Mouse (Mus musculus): Measurements from ENCODE around the gene Gm9944. TPM values are rescaled to one million over a fixed set of nuclear protein-coding genes. Genes with fewer than 3 reads are reported as not detected.

The Gm9944 gene
- not detected in 2 replicates for polyA plus RNA-seq (2014; fragmentation: Nextera tagmentation; extraction: Ambion mirVana)

DNA sequence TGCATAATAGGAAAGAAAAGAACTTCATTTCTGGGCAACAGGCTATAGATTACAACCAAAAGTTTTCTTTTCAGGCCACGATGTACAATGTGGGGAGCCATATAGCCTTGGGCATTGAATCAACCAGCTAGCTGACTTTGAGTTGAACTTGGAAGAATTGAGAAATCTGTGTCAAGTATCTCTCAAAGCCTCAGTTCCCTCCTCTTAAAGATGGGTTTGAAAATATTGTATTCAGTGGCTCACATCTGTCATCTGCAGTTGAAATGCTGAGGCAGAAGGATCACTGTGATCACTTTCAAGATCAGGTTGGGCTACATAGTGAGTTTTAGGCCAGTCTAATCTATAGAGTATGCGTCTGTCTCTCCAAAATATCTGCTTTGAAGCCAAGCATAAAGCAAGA lies at the start of gene Gm9944:
Gm9944 (minus strand) TSS at position 101 of the 400 bp plus-strand sequence.
- Histone ChIP-seq H3K4me2 (ENCODE audit: low read depth, low read length) (no peak within 1 kb of the TSS), H3K36me3 (ENCODE audit: control insufficient read depth, insufficient read depth, low read length) (no peaks in the 10 kb centered on the region), H3K27me3 (replicated peaks; ENCODE audit: control insufficient read depth, insufficient read depth, low read length) (no peaks in the 10 kb centered on the region), H3K27ac (replicated peaks; ENCODE audit: low read depth, low read length) (no peak within 1 kb of the TSS), H3K9ac (ENCODE audit: low read depth, low read length) (no peak within 1 kb of the TSS), H3K9me3 (ENCODE audit: control insufficient read depth, low read length) (no peaks in the 10 kb centered on the region), H3K4me3 (ENCODE audit: low read depth, low read length) (no peak within 1 kb of the TSS), H3K4me1 (ENCODE audit: control insufficient read depth, insufficient read depth, low read length) (no peaks in the 10 kb centered on the region)
- 72% methylated on average over 2 of the region's 2 CpGs for WGBS
- DNase-seq (ENCODE audit: low spot score) (no peak), ATAC-seq (ENCODE audit: low read depth) (no peak)

DNA sequence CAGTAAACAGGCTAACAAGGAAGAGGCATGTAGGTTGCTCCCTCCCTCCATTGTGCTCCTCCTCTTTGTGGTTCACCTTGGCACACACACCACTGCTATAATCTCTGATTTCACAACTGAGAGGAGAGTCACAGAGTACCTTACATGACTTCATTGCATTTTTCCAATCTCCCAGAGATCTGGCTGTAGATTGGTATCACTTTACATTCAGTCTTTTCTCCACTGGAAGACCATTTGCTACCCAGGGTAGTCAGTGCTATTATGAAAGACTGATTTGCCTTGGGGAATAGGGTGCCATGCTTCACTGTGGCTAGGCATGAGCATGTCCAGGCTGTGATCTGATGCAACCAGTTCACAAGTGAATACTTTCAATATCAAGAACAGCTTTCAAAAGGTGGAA lies 40.2 kb upstream of the Gm9944 start:
- no peaks in the 10 kb centered on the region for H3K4me1 ChIP-seq (ENCODE audit: control insufficient read depth, insufficient read depth, low read length)
- ATAC-seq (ENCODE audit: low read depth) (no peak), DNase-seq (ENCODE audit: low spot score) (no peak)
- H3K27ac ChIP-seq (replicated peaks; ENCODE audit: low read depth, low read length) = no peak overlapping the region
- H3K9ac ChIP-seq (ENCODE audit: low read depth, low read length) = no peak overlapping the region
- H3K27me3 ChIP-seq (replicated peaks; ENCODE audit: control insufficient read depth, insufficient read depth, low read length) = no peaks in the 10 kb centered on the region
- 0 out of 2 replicates have a peak, but pooled peaks cover 5% of the 10 kb centered on the region for H3K9me3 ChIP-seq (ENCODE audit: control insufficient read depth, low read length)
- no peak overlapping the region for H3K4me2 ChIP-seq (ENCODE audit: low read depth, low read length)
- H3K4me3 ChIP-seq (ENCODE audit: low read depth, low read length) = no peak overlapping the region
- H3K36me3 ChIP-seq (ENCODE audit: control insufficient read depth, insufficient read depth, low read length) = no peaks in the 10 kb centered on the region

DNA sequence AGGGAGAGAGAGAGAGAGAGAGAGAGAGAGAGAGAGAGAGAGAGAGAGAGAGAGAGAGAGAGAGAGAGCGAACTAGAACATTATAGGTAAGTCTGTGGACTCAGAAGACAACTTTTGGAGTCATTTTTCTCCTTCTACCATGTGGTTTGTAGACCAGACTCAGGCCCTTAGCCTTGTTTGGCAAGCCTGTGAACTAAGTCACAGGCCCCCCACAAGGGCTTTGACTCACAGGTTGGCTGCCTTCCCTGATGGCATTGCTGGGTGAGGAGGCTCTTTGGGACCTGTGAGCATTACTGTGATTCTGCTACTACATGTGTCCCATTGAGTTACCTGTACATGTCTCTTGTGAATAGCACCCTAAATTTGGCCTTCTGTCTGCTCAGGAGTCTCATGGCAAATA lies 15.0 kb upstream of the Gm9944 start:
- H3K4me2 ChIP-seq (ENCODE audit: low read depth, low read length) = no peak overlapping the region
- no peak overlapping the region for H3K9ac ChIP-seq (ENCODE audit: low read depth, low read length)
- no peak for ATAC-seq (ENCODE audit: low read depth)
- no peaks in the 10 kb centered on the region for H3K9me3 ChIP-seq (ENCODE audit: control insufficient read depth, low read length)
- 53% methylated on average over 1 of the region's 1 CpGs for WGBS
- H3K4me1 ChIP-seq (ENCODE audit: control insufficient read depth, insufficient read depth, low read length) = no peaks in the 10 kb centered on the region
- DNase-seq (ENCODE audit: low spot score) = no peak
- no peak overlapping the region for H3K4me3 ChIP-seq (ENCODE audit: low read depth, low read length)
- no peaks in the 10 kb centered on the region for H3K36me3 ChIP-seq (ENCODE audit: control insufficient read depth, insufficient read depth, low read length)
- H3K27ac ChIP-seq (replicated peaks; ENCODE audit: low read depth, low read length) = no peak overlapping the region
- H3K27me3 ChIP-seq (replicated peaks; ENCODE audit: control insufficient read depth, insufficient read depth, low read length) = no peaks in the 10 kb centered on the region

DNA sequence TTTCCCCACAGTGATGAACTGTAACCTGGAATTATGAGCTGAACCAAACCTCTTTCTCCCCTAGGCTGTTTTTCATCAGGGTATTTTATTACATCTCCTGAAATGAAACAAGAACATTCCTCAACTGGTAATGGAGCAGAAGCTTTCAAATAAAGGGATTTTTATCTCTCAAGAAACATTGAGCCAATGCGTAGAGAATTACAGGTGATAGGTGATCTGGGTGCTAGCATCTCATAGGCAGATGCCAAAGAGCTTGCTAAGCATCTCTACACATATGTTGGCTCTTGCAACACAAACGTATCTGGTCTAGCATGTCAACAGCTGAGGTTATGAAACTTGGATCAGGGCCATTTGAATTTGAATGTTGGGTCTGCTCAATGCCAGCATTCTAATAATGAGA lies 12.1 kb upstream of the Gm9944 start:
- Histone ChIP-seq H3K9me3 (ENCODE audit: control insufficient read depth, low read length) (no peaks in the 10 kb centered on the region), H3K9ac (ENCODE audit: low read depth, low read length) (no peak overlapping the region), H3K4me1 (ENCODE audit: control insufficient read depth, insufficient read depth, low read length) (no peaks in the 10 kb centered on the region), H3K27ac (replicated peaks; ENCODE audit: low read depth, low read length) (no peak overlapping the region), H3K36me3 (ENCODE audit: control insufficient read depth, insufficient read depth, low read length) (no peaks in the 10 kb centered on the region), H3K27me3 (replicated peaks; ENCODE audit: control insufficient read depth, insufficient read depth, low read length) (no peaks in the 10 kb centered on the region), H3K4me3 (ENCODE audit: low read depth, low read length) (no peak overlapping the region), H3K4me2 (ENCODE audit: low read depth, low read length) (no peak overlapping the region)
- ATAC-seq (ENCODE audit: low read depth) (no peak), DNase-seq (ENCODE audit: low spot score) (no peak)
- WGBS = 79% methylated on average over 2 of the region's 2 CpGs

DNA sequence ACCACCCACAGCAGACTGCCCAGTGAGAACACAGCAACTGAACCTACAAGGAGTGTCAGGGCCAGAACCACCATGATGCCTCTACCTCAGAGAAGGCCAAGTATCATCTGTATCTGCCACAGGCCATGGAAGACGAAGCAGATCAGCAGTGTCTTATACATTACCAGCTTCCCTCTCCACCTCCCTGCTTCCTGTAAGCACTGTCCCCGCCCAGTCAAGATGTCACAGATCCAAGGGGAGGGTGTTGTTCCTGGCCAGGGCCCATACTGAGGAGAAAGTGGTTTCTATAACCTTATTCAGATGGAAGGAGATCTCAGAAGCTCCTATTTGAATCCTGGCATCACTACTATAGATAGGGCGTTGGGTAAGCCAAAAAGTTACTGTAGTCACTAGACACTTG lies 10.5 kb upstream of the Gm9944 start, which contains the start of gene Aadacl3:
Aadacl3 (minus strand) TSS at position 101 of the 400 bp plus-strand sequence.
- DNase-seq (ENCODE audit: low spot score) = no peak

DNA sequence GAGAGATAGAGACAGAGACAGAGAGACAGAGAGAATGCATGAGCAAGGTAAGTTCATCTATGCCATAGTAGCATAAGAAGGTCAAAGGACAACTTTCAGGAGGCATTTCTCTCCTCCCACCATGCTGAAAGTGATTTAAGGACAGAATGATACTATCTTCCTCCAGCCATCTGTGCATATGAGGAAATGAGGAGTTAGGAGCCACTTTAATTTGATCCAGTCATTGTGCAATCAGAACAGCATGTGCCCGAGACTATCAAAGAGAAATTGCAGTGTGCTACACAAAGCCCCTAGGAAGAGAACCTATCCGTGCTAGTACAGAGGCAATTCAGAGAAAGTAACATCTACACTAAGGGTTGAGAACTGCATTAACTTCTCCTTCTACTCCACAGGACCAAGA lies 4.6 kb downstream of the Gm9944 start:
- no peak for ATAC-seq (ENCODE audit: low read depth)
- H3K36me3 ChIP-seq (ENCODE audit: control insufficient read depth, insufficient read depth, low read length) = no peaks in the 10 kb centered on the region
- H3K4me1 ChIP-seq (ENCODE audit: control insufficient read depth, insufficient read depth, low read length) = no peaks in the 10 kb centered on the region
- H3K27me3 ChIP-seq (replicated peaks; ENCODE audit: control insufficient read depth, insufficient read depth, low read length) = no peaks in the 10 kb centered on the region
- DNase-seq (ENCODE audit: low spot score) = no peak
- H3K9me3 ChIP-seq (ENCODE audit: control insufficient read depth, low read length) = no peaks in the 10 kb centered on the region
- H3K4me2 ChIP-seq (ENCODE audit: low read depth, low read length) = no peak overlapping the region
- WGBS = 56% methylated on average over 2 of the region's 2 CpGs
- H3K4me3 ChIP-seq (ENCODE audit: low read depth, low read length) = no peak overlapping the region
- H3K27ac ChIP-seq (replicated peaks; ENCODE audit: low read depth, low read length) = no peak overlapping the region
- H3K9ac ChIP-seq (ENCODE audit: low read depth, low read length) = no peak overlapping the region

More for the DNA sequence above, 10.5 kb upstream of the Gm9944 start, which contains the start of gene Aadacl3:
- H3K27me3 ChIP-seq (replicated peaks; ENCODE audit: control insufficient read depth, insufficient read depth, low read length) = no peaks in the 10 kb centered on the region
- no peaks in the 10 kb centered on the region for H3K9me3 ChIP-seq (ENCODE audit: control insufficient read depth, low read length)
- H3K9ac ChIP-seq (ENCODE audit: low read depth, low read length) = no peak within 1 kb of the TSS
- 66% methylated on average over 3 of the region's 3 CpGs for WGBS
- no peaks in the 10 kb centered on the region for H3K4me1 ChIP-seq (ENCODE audit: control insufficient read depth, insufficient read depth, low read length)
- no peak within 1 kb of the TSS for H3K4me3 ChIP-seq (ENCODE audit: low read depth, low read length)
- no peak within 1 kb of the TSS for H3K27ac ChIP-seq (replicated peaks; ENCODE audit: low read depth, low read length)
- ATAC-seq (ENCODE audit: low read depth) = no peak
- no peaks in the 10 kb centered on the region for H3K36me3 ChIP-seq (ENCODE audit: control insufficient read depth, insufficient read depth, low read length)
- no peak within 1 kb of the TSS for H3K4me2 ChIP-seq (ENCODE audit: low read depth, low read length)

DNA sequence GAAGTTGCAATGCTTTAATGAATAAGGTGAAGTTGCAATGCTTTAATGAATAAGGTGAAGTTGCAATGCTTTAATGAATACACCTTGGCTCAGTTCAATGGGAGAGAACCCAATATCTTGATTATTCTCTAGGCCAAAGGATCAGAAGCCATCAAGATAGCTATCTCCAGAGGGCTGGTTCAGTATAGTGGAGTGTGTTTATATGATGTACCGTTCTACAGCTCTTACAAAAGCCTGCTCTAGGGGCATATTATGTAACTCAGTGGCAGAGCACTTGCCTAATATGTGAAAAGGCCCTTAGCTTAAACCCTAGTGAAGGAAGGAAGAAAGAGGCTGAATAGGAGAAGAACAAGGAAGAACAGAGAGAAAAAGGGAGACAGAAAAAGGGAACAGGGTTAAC lies 11.5 kb downstream of the Gm9944 start:
- 70% methylated on average over 1 of the region's 1 CpGs for WGBS
- H3K27ac ChIP-seq (replicated peaks; ENCODE audit: low read depth, low read length) = no peak overlapping the region

DNA sequence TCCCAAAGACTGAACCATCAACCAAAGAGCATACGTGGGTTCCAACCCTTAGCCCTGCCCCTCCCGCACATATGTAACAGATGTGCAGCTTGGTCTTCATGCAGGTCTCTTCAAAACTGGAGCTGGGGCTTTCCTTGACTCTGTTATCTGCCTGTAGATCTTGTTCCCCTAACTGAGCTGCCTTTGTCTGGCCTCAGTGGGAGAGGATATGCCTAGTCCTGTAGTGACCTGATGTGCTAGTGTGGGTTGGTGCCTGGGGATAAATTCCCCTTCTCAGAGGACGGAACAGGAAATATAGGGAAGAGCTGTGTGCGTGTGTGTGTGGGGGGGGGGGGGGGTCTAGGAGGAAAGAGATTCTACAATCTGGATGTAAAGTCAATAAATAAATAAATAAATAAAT lies 12.0 kb downstream of the Gm9944 start:
- H3K9ac ChIP-seq (ENCODE audit: low read depth, low read length) = no peak overlapping the region
- ATAC-seq (ENCODE audit: low read depth) = no peak
- no peak for DNase-seq (ENCODE audit: low spot score)
- no peak overlapping the region for H3K27ac ChIP-seq (replicated peaks; ENCODE audit: low read depth, low read length)
- H3K27me3 ChIP-seq (replicated peaks; ENCODE audit: control insufficient read depth, insufficient read depth, low read length) = no peaks in the 10 kb centered on the region
- H3K4me3 ChIP-seq (ENCODE audit: low read depth, low read length) = no peak overlapping the region
- H3K36me3 ChIP-seq (ENCODE audit: control insufficient read depth, insufficient read depth, low read length) = no peaks in the 10 kb centered on the region
- no peak overlapping the region for H3K4me2 ChIP-seq (ENCODE audit: low read depth, low read length)
- H3K4me1 ChIP-seq (ENCODE audit: control insufficient read depth, insufficient read depth, low read length) = no peaks in the 10 kb centered on the region
- H3K9me3 ChIP-seq (ENCODE audit: control insufficient read depth, low read length) = 0 out of 2 replicates have a peak, but pooled peaks cover 6% of the 10 kb centered on the region
- WGBS = 79% methylated on average over 4 of the region's 4 CpGs

More for the DNA sequence above, 11.5 kb downstream of the Gm9944 start:
- no peaks in the 10 kb centered on the region for H3K4me1 ChIP-seq (ENCODE audit: control insufficient read depth, insufficient read depth, low read length)
- DNase-seq (ENCODE audit: low spot score) (no peak), ATAC-seq (ENCODE audit: low read depth) (no peak)
- no peak overlapping the region for H3K9ac ChIP-seq (ENCODE audit: low read depth, low read length)
- no peak overlapping the region for H3K4me3 ChIP-seq (ENCODE audit: low read depth, low read length)
- no peaks in the 10 kb centered on the region for H3K27me3 ChIP-seq (replicated peaks; ENCODE audit: control insufficient read depth, insufficient read depth, low read length)
- 0 out of 2 replicates have a peak, but pooled peaks cover 6% of the 10 kb centered on the region for H3K9me3 ChIP-seq (ENCODE audit: control insufficient read depth, low read length)
- no peak overlapping the region for H3K4me2 ChIP-seq (ENCODE audit: low read depth, low read length)
- no peaks in the 10 kb centered on the region for H3K36me3 ChIP-seq (ENCODE audit: control insufficient read depth, insufficient read depth, low read length)

DNA sequence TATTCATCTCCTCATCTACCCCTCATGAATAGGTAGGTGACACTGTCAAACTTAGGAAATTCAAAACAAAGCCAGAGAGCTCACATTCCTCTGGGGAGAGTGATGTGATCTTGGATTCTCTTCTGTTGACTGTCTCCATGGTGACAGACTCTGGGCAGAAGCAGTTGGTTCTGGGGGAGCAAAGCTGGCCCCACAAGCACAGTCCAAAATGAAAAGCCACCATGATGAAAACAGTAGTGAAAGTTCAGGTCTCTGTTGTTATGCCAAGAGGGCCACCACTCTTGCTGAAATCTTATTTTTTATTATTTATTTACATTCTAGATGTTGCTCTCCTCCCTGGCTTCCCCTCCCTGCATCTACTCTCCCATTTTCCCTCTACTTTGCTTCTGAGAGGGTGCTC lies 14.4 kb downstream of the Gm9944 start, which contains the start of gene 1700012P22Rik:
1700012P22Rik (minus strand) TSS at position 101 of the 400 bp plus-strand sequence.
- no peak for ATAC-seq (ENCODE audit: low read depth)
- no peaks in the 10 kb centered on the region for H3K27me3 ChIP-seq (replicated peaks; ENCODE audit: control insufficient read depth, insufficient read depth, low read length)
- H3K9ac ChIP-seq (ENCODE audit: low read depth, low read length) = no peak within 1 kb of the TSS
- no peaks in the 10 kb centered on the region for H3K4me1 ChIP-seq (ENCODE audit: control insufficient read depth, insufficient read depth, low read length)
- 0 out of 2 replicates have a peak, but pooled peaks cover 6% of the 10 kb centered on the region for H3K9me3 ChIP-seq (ENCODE audit: control insufficient read depth, low read length)
- DNase-seq (ENCODE audit: low spot score) = no peak
- no peak within 1 kb of the TSS for H3K4me3 ChIP-seq (ENCODE audit: low read depth, low read length)
- no peak within 1 kb of the TSS for H3K4me2 ChIP-seq (ENCODE audit: low read depth, low read length)
- H3K36me3 ChIP-seq (ENCODE audit: control insufficient read depth, insufficient read depth, low read length) = no peaks in the 10 kb centered on the region
- no peak within 1 kb of the TSS for H3K27ac ChIP-seq (replicated peaks; ENCODE audit: low read depth, low read length)
